In the genomic region with DNA sequence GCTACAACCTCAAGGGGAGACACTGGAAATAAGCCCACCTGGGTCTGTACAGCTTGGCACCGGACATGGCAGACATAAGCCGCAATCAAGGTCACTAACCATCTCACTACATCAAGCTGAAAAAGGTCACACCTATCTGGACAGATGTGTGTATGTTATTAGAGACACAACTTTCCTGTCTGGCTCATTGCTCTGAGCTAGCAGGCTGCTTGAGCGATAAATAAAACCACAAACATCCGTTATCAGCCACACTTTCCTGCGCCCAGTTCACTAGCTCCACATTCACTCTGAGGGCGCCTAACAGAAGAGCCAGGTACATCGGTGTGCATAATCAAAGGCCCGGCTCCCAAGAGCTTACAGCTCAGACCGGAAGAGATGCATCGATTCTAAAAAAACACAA, we compare ENCODE assay signal across 11 mouse cellular contexts. TPM values are rescaled to one million over a fixed set of nuclear protein-coding genes. Genes with fewer than 3 reads are reported as not detected.
DNase-seq lines count a peak whose midpoint lies in the region; ATAC-seq and TF ChIP-seq lines count a peak whose summit lies in the region.
"Had no signal": no experiment of that assay in that cellular context is flagged by ENCODE, and none has a peak within 500 bp of the region (broad histone marks: within the 10 kb centered on the region; RNA-seq: fewer than 3 reads in every experiment).

No protein-coding gene starts in this region.

- no peak for ATAC-seq in heart, postnatal 0 days (ENCODE audit: insufficient read depth, low read depth)
- ATAC-seq in common myeloid progenitor, adult 5-6 weeks (replicated peaks; ENCODE audit: low read depth, poor library complexity, severe bottlenecking) = peak; percentile 81

- no peak overlapping the region for H3K9ac ChIP-seq in heart, postnatal 0 days (replicated peaks; ENCODE audit: low read depth, low read length)

- peaks cover 5% of the 10 kb centered on the region; the same call in 1 of the 2 replicates for H3K4me1 ChIP-seq in heart, postnatal 0 days (ENCODE audit: control insufficient read depth, insufficient read depth)

- no peak for TF ChIP-seq CTCF in heart, postnatal 0 days (IDR thresholded peaks at IDR 0.05; ENCODE audit: low read depth)

- H3K4me2 ChIP-seq in heart, postnatal 0 days (ENCODE audit: low read depth, low read length) = peak overlapping the region; percentile 83; the same call in 1 of the 2 replicates

- H3K9me3 ChIP-seq in heart, postnatal 0 days (replicated peaks; ENCODE audit: control insufficient read depth, low read length) = no peaks in the 10 kb centered on the region
- H3K9me3 ChIP-seq: neural tube, embryonic 12.5 days had no signal

- H3K27ac ChIP-seq in heart, postnatal 0 days (ENCODE audit: low read depth) = no peak overlapping the region
- H3K27ac ChIP-seq: neural tube, embryonic 12.5 days had no signal

- peaks cover 49% of the 10 kb centered on the region for H3K27me3 ChIP-seq in heart, postnatal 0 days (ENCODE audit: control insufficient read depth, insufficient read depth, low read length)

- DNase-seq in heart, postnatal 0 days (ENCODE audit: low spot score) = no peak
- no peak for DNase-seq in heart, adult 9 months (ENCODE audit: low spot score in 2 of 2)
- DNase-seq in 416B (ENCODE audit: low read depth) = peak; percentile 86
- DNase-seq in induced T-regulatory cell, adult 2 months (ENCODE audit: low read depth) = peak; percentile 31
- no peak for DNase-seq in B cell, adult 2 months
- DNase-seq in urinary bladder, adult 2 months (ENCODE audit: low spot score) = no peak
- DNase-seq in layer of hippocampus, adult 9-10 months (ENCODE audit: low spot score) = no peak
- DNase-seq: cerebellum, adult 9-11 months; lung, adult 2 months had no signal

- no peaks in the 10 kb centered on the region for H3K36me3 ChIP-seq in heart, postnatal 0 days (replicated peaks; ENCODE audit: control insufficient read depth, insufficient read depth, low read length)
- H3K36me3 ChIP-seq: neural tube, embryonic 12.5 days had no signal

- WGBS in heart, postnatal 0 days = 34% methylated on average over 10 of the region's 10 CpGs

- no peak for TF ChIP-seq EP300 in heart, postnatal 0 days (IDR thresholded peaks at IDR 0.05; ENCODE audit: low read depth)

- H3K4me3 ChIP-seq in heart, postnatal 0 days (ENCODE audit: low read depth, low read length) = no peak overlapping the region

RNA-seq across cellular contexts. Expression of gene Oprd1, which starts 0.8 kb away (rescaled TPM):
- 0.93 and 1.1 TPM in 2 replicates for total RNA-seq in heart, postnatal 0 days (2014; rRNA removed; ENCODE audit: low replicate concordance)
- 0.37 and 0.70 TPM in 2 replicates for polyA plus RNA-seq in heart, postnatal 0 days (2015; fragmentation: Nextera tagmentation; extraction: Ambion mirVana)
- total RNA-seq in common myeloid progenitor, adult 5-6 weeks (2017) = not detected in 2 replicates
- 1.4 and 1.6 TPM in 2 replicates for polyA plus RNA-seq in urinary bladder, adult 2 months (2012; rRNA removed)

Comparison
In these comparisons a context has a peak if more than half of its experiments do, and no peak if none do; other contexts are left out.
1. DNase-seq: peak in 416B (single experiment) and induced T-regulatory cell, adult 2 months (single experiment); none in heart, postnatal 0 days (single experiment), heart, adult 9 months (0 of 2), B cell, adult 2 months (0 of 2), urinary bladder, adult 2 months (single experiment) and layer of hippocampus, adult 9-10 months (single experiment).